Mouse (Mus musculus) right cerebral cortex, postnatal 14 days (tissue): Measurements from ENCODE around the gene Snrnp40.

Source experiments
- DNase-seq: peaks from one replicate; pipeline ENCODE4 v3.0.0; 2022

The Snrnp40 gene

DNA sequence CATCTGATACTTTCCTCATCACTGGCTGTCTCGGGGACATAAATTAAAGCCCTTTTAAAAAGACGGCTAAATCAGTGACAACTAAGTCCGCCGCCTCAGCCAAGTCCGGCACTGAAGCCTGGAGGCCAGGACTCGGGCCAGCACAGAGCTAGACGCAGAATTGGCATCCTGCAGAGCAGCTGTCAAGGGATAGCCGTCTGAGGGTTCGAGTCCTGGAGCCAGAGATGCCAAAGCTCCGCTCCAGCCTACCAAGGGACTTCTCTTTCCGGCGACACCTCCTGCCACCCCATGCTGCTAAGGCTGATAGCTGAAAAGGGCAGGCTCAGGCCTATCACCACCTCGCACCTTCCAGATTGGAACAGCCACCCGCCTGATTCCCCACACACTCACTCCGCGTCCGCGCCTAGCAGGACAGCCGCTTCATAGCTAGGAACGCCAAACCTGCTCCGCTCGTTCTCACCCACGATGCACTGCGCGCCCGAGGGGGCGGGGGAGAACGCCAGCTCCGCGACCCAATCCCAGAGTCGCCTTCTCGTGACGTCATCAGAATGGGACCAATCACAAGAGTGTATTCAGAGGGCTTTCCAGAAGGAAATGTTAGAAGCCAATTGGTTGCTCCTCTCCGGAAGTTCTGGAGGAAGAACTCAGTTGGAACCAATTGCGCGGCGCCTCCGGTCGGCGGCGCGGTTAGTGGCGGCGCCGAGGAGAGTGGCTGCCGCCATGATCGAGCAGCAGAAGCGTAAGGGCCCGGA lies at the start of gene Snrnp40, which contains the start of gene Zcchc17:
TSS of gene Snrnp40 (plus strand) at position 647 of the 752 bp plus-strand sequence.
TSS of gene Zcchc17 (minus strand) at position 458 of the 752 bp plus-strand sequence.
- peak; percentile 99 for DNase-seq

DNA sequence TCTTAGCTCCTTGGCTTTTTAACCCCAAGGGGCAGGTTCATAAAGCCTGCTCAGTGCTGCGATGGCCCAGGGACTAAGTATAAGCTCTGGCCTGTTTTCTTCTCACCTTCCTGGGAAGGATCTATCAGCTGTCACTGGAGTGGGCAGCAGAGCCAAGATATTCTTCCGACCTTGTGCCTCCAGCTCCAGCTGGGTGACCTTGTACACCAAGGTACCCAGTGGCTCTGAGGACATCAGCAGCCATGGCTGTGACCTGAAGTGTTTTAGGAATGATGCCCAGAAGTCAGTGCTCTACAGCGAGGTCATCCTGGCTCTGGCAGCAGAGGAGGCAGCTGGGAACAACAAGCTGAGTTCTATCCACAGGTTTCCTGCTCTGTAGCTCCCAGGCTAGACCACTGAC lies 47.4 kb upstream of the Snrnp40 start:
- DNase-seq = no peak

DNA sequence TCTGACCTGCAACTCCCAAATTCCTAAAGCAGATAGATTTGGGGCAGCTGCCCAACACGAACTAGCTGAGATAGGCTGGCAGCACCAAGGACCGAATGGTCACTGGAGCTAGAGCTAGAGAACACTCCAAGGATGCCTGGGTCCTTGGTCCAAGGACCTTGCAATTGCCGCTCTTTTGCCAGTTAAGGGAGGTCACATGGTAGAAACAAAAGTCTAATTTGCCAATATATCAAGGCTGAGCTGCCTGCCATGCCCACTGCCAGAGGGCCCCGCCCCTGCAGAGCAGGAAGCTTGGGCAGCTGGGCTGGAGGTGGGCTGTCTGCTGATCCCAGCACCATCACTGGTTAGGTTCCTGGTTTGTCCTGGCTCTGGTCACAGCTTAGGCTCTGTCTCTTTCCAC lies 46.4 kb upstream of the Snrnp40 start:
- no peak for DNase-seq

DNA sequence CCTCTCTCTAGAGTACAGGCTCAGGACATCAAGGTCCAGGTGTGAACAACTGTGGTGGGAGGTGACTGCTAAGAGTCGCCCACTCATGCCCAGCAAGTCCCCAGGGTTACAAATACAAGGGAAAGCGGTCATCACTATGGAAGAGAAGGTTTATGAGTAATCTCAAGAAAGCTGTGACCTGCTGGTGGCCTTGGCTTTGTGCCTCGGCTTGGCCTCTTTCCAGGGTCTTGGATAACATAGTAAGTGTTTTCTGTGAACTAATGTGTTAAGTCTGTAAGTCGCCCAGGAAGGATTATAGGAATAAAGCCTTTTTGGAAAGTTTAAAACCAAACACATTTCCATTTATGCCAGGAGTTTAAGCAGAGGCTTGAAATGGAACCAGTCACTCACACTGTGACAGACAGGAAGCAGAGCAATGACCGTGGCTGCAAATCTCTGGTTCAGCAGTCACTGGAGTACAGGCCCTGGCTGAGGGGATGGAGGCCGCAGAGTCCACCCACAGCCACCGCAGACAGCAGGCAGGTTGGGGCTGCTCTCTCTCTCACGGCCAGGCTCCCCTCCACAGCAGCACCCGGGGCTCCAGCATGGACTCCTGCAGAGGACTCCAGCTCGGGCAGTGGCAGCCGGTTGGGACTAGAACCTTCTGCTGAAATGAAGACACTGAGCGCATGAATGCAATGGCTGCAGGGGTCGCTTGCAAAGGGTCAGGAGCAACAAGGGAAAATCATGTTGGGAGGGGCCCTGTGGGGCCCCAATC lies 44.0 kb upstream of the Snrnp40 start:
- no peak for DNase-seq

DNA sequence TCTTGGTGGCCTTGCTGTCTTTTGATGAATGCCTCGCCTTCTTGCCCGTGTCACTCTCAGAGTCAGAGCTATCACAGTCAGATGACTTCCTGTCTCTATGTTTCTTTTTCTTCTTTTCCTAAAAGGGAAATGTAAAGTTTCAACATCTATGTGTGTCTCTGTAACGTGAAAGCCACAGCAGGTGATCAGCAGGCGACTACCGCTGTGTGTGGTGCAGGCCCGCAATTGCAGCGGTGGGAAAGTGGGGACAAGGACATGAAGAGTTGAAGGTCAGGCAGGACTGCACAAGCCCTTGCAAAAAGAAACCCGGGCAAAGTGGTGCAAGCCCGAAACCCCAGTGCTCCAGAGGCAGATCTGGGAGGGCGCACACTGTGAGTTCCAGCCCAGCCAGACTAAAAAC lies 43.2 kb upstream of the Snrnp40 start:
- no peak for DNase-seq

DNA sequence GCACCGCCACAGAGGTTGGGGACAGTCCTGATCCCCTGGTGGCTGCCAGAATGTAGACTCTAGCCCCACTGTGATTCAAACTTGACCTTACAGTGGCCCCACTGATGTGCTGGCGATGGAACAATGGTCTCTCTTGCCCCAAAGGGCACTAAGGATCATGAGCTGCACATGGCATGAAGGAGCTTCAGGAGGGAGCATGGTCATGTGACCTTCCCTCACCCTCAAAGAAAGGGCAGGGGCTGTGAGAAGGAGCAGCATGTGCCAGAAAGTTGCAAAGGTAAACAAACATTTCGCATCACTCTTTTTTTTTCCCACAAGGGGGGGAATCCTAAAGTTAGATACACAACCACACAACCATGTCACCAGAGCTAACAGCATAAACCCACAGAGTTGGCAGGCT lies 41.8 kb upstream of the Snrnp40 start:
- DNase-seq = no peak

DNA sequence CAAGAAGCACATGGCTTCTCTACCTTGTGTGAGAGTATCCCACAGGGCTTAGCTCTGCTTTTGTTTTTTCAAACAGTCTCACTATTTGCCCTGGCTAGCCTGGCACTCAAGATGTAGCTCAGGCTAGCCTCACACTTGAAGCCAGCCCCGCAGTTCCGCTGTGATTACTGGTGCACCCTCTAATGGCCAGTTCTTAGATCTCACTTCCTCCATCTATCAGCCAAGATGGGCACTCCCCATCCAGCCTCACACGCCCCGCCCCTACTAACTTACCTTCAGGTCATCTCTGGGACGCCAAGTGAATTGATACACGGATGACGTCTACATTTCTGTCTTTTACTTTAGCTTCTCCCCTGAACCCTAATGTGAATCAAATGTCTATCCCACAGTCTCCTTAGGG lies 40.4 kb upstream of the Snrnp40 start:
- DNase-seq = no peak

DNA sequence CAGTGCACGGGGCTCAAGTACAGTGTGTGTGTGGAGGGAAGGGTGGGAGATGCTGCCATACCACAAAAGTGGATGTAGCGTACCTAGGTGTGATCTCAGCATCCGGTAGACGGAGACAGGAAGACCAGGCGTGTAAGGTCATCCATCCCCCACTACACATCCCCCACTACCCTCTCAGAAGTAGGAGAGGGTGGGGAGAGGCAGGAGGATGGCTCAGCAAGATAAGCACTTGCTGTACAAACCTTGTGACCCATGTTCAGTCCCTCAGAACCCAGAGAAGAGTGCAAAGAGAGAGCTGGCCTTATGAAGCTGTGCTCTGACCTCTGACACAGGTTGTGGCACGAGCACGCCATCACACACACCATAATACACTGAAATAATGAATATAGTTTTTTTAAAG lies 38.3 kb upstream of the Snrnp40 start:
- DNase-seq = no peak

DNA sequence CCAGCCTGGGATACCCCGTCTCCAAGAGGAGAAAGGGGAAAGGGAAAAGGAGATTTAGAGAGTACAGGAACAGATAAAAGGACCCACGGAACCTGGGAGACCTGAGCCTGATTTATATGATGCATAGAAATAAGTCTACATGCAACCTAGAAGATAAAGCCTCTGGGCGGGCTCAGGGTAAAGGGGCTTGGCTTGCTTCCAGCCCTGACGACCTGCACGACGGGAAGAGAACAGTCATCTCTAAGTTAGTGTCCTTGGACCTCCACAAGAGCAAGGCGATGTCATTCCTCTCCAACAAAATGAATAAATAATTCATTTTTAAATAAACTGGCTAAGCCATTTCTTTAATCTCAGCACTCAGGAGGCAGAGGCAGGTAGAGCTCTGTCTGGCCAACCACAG lies 37.4 kb upstream of the Snrnp40 start:
- DNase-seq = no peak

DNA sequence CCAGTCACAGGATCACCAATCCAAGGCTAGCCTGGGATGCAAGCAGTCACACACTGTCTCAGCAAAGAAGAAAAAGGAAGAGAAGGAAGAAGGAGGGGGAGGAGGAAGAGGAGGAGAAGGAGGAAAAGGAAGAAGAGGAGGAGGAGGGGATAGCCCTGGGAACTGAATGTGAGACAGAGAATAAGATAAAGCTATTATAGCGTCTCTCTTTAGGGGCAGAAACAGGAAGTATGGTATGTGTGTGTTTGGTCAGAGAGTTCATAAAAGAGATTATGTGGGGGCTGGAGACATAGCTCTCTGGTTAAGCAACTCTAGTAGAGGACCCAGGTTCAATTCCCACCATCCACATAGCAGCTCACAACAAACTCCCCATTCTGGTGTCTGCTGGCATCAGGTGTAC lies 36.8 kb upstream of the Snrnp40 start:
- no peak for DNase-seq

DNA sequence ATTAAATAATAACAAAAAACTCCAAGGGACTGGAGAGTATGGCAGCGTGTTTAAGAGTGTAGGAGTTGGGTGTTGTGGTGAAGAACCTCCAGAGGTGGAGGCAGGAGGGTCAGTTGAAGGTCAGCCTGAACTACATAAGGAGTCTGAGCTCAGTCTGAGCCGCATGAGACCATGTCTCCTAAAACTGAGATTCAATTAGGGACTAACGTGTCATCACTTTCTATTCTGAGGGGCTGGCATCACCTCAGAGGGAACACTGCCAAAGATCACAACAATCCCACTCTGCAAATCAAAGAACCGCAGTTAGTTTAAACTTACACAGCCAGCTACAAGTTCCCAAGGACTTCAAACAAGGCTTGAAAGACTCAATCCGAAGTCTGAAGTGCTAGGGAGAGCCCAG lies 36.3 kb upstream of the Snrnp40 start:
- no peak for DNase-seq

DNA sequence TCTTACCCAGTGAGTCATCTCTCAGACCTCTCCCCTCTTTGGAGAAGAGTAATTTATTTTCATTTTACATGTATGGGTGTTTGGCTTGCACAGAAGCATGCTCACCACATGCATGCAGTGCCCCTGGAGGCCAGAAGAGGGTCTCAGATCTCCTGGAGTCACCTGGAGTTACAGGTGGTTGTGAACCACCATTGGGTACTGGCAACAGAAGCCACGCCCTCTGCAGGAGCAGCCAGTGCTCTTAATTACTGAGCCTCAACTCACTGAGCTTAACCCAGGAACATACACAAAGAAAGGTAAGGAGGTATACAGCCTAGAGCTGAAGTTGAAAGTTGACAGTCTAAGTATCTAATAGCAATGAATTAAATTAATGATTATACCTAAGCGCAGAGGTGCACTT lies 34.5 kb upstream of the Snrnp40 start:
- no peak for DNase-seq

DNA sequence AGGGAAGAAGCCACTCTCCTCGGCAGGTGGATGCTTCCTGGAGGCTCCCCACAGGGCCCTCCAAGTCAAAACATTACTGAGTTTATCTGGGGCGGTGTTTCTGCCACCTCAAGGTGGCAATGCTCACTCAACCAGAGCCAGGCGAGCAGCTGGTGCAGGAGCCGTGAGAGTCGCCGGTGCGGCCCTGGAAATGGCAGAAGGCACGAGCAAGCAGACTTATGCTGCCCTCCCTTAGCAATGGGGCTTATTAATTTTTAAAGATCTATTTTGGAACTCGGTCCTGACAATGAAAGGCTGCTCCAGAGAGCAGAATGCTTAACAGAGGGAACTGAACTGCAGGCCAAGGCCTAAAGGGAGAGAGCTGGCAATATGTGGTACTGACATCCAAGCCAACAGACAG lies 32.6 kb upstream of the Snrnp40 start:
- DNase-seq = no peak

DNA sequence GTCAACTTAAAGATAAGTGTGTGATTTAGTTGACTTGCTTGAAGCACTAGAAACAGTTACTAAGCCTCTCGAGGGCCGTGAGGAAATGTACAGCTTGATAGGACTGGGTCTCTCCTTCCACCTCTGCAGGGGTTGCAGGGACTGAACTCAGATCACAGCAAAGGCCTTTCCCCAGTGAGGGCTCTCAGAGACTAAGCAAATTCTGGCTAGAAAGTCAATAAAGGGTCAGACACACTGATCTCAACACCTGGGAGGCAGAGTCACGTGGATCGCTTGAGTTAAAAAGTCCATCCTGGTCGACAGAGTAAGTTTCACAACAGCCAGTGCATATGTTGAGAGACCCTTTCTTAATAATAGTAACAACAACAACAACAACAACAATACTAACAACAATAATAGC lies 24.1 kb upstream of the Snrnp40 start:
- DNase-seq = no peak

DNA sequence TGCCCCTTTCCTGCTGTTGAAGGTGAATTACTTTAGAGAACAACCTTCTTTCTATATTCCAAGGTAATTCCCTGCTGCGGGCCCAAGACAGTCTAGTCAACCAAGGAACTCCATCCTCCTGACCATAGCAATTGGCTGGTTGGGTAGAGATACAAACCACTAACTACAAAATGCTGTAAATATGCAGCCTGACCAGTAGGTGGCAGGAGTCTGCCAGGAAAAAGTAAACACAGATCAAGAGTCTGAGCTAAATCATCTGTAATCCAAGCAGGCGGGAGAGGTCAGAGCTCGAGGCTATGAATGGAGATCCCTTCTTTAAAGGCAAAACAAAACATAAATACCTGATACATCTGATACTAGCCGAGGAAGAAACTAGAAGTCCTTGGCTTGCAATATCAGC lies 18.2 kb upstream of the Snrnp40 start:
- no peak for DNase-seq

DNA sequence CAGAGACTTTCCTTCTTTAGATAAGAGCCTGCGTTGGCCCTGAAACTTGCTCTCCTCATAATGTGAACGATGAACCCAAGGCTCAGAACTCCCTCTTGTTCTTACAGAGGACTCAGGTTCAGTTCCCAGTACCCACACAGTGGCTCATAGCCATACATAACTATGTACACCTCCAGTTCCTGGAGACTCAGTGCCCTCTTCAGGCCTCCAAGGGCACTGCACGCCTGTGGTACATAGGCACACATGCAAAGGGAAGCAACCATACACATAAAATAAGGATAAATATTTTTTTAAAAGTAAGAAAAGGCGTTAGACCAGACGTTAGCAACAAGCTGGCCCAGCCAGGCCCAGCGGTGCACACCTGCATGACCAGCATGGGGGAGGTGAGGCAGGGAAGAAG lies 10.3 kb upstream of the Snrnp40 start:
- no peak for DNase-seq

DNA sequence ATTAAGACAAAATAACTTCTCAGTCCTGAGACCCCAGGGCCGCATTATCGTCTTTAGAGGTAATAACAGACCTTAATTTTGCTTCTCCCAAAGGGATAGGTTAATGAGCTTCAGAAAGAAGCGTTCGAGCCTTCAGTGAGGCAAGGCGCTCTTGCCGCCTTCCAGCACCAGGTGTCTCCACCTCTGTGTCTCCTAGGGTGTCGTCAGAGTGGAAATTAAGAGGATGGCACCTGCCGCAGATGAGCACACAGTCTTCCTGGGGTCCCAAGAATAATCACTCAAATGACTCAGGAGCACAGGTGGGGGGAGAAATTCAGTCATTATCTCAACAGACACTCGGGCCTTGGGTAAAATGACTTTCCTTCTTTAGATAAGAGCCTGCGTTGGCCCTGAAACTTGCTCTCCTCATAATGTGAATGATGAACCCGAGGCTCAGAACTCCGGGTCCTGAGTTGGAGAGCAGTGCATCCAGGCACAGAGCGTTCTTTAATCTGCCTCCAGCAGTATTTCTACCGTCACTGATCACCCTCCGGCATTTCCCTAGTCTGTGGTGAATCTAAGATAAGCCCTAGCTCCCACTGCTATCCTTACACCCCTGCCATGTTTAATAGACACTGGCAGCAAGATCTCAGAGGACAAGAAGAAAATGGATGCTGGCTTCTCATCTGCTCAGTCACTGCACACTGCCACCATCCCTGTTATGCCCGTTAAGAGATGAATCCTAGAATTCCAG lies 9.1 kb upstream of the Snrnp40 start:
- DNase-seq = no peak

DNA sequence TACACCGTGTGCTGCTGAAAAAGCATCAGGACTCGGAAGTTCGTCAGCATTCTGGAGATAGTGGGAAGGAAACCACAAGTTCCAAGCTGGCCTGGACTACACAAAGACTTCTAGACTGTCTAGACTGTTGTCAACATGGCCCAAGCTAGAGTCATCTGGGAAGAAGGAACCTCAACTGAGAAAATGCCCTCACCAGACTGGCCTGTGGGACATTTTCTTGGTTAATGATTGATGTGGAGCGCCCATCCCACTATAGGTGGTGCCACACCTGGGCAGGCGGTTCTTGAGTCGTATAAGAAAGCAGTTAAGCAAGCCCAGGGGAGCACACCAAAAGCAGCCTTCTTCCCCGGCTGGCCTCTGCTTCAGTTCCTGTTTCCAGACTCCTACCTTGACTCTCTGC lies 7.3 kb upstream of the Snrnp40 start:
- no peak for DNase-seq

DNA sequence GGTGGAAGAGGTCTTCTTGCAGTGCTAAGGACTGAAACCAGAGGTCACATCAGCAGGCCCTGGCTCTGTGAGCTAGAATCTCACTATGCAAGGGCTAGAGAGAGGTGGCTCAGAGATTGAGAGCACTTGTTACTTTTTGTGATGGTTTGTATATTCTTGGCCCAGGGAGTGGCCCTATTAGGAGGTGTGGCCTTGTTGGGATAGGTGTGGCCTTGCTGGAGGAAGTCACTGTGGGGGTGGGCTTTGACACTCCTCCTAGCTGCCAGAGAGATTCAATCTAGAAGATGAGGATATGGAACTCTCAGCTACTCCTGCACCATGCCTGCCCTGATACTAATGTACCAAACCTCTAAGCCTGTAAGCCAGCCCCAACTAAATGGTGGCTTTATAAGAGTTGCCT lies 2.0 kb upstream of the Snrnp40 start:
- DNase-seq = no peak

DNA sequence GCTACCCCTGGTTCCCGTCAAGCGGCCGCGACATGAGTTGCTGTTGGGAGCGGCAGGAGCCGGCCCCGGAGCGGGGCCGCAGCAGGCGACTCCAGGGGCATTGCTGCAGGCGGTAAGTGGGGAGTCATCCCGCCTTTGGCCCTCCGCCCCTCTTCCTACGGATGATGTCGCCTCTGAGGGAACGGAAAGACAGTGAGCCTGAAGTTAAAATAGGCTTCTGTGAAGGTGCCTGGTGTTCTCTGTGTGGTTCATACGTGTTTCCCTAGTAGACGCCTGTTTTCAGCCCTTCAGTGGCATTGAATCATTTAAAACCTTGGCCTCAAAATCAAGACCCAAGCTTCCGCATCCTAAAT lies 282 bp downstream of the Snrnp40 start:
- DNase-seq = no peak

DNA sequence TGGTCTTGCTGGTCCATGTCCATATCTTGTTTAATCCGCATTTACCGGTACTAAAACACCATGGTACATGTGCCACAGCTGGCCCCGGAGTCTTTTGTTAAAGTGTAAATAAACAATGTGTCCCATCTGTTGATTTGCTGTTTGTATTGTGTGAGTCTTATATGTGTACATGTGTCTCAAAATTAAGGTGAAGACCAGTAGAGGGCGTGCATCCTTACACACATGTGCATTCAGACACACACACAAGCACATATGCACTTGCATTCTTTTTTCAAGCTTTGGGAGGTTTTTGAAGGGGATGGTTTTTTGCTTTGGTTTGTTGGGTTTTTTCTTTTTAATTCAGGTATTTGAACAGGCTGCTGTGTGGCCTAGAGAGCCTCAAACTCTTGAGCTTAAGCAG lies 16.7 kb downstream of the Snrnp40 start:
- DNase-seq = no peak

DNA sequence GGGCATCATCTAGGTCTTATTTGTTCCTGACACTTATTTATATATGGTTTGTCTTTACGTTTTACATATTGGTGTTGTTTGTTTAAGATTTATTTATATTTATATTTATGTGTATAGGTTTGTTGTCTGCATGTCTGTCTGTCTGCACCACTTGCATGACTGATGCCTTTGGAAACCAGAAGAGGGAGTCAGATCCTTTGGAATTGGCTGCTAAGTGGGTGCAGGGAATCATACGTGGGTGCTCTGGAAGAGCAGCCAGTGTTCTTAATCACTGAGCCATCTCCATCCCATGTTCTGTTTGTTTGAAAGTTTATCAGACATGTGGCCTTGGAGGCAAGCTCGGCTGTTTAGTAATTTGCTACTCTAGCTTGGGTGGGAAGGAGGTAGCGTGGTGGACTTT lies 17.6 kb downstream of the Snrnp40 start:
- DNase-seq = no peak

DNA sequence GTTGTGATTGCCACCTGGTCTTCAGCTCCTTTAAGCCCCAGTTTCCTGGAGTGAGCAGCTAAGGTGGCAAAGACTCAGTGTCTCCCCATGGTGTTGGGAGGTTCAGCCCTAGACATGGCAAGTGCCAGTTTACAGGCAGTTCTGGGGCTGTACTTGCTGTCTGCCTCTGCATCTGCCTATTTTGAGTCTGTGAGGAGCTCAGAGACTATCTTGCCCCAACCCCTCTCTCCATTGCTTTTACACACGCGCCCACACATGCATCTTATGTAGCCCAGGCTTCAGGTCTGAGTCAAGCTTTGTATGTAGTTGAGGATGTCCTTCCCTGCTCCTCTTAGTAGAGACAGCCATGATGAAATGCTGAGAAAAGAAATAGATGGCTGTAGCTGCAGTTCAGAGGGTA lies 19.2 kb downstream of the Snrnp40 start:
- no peak for DNase-seq

DNA sequence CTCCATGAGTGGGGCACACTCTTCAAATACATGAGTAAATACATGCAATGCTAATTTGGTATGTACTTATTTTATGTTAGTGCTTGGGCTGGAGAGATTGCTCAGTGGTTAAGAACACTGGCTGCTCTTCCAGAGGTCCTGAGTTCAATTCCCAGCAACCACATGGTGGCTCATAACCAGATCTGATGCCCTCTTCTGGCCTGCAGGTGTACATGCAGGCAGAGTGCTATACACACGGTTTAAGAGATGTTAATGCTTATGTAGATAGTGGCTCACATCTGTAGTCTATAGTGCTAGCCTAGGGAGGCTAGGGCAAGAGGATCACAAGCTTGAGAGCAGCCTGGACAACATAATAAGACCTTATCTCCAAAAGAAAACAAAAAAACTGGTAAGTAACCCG lies 20.5 kb downstream of the Snrnp40 start:
- no peak for DNase-seq
